Mouse (Mus musculus): ENCODE data around the gene Nubpl. TPM values are rescaled to one million over a fixed set of nuclear protein-coding genes. Genes with fewer than 3 reads are reported as not detected.

Nubpl gene
- total RNA-seq, 1 experiment = 6.6 TPM

DNA sequence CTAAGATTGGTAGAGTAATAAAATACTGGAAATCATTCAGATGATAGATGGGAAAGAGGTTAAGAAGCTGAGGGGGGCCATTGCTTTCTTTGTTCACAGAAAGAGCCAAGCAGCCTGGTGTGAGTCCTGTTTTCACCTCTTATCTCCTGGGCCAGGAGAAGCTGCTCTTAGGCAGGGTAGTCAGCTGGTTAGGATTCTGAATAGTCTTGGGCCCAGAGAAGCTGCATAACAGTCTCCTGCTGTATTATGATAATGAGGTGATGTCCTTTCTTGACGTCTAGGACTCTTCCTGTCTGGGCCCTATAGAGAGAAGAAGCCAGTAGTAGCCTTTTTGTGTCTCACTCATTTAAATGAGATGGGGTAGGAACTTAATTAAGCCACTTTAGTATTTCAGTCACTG is 178.8 kb downstream of the Nubpl start:
- no peak overlapping the region for H3K9ac ChIP-seq (ENCODE audit: insufficient read depth, low read depth, low read length, poor library complexity, severe bottlenecking)
- DNase-seq (ENCODE audit: low read depth, low spot score) = peak; percentile 43
- H3K4me1 ChIP-seq (ENCODE audit: control insufficient read depth in 2 of 2, insufficient read depth in 2 of 2, low read length in 2 of 2, poor library complexity in 1 of 2) = peaks cover 3 to 6% of the 10 kb centered on the region in 2 experiments; a peak in 3 of 4 replicates
- no peaks in the 10 kb centered on the region for H3K9me3 ChIP-seq (ENCODE audit: control insufficient read depth, insufficient read depth, low read depth, low read length)
- H3K36me3 ChIP-seq (ENCODE audit: control insufficient read depth, insufficient read depth, low read length, poor library complexity, severe bottlenecking) = no peaks in the 10 kb centered on the region
- no peak overlapping the region for H3K4me3 ChIP-seq (ENCODE audit: insufficient read depth in 1 of 2, low read depth in 1 of 2, low read length in 2 of 2, poor library complexity in 1 of 2, severe bottlenecking in 1 of 2)
- no peak overlapping the region for H3K27ac ChIP-seq (ENCODE audit: insufficient read depth, low read depth, low read length, poor library complexity, severe bottlenecking)
- no peak for TF ChIP-seq MAFK (IDR thresholded peaks at IDR 0.05; ENCODE audit: insufficient read depth, low read depth, low read length)
- no peak for TF ChIP-seq ZNF384 (IDR thresholded peaks at IDR 0.05; ENCODE audit: low read depth, low read length)
- no peak for TF ChIP-seq HCFC1 (IDR thresholded peaks at IDR 0.05; ENCODE audit: borderline replicate concordance, insufficient read depth, low read length)
- no peak for TF ChIP-seq ZC3H11A (IDR thresholded peaks at IDR 0.05; ENCODE audit: borderline replicate concordance, low read depth, low read length)
- TF ChIP-seq CHD2 (IDR thresholded peaks at IDR 0.05; ENCODE audit: low read depth, low read length) = no peak
- in situ Hi-C loops (cut with MboI; ENCODE audit: low sequenced_read_pairs in 2 of 2, unreplicated experiment in 2 of 2) = no loop called here

DNA sequence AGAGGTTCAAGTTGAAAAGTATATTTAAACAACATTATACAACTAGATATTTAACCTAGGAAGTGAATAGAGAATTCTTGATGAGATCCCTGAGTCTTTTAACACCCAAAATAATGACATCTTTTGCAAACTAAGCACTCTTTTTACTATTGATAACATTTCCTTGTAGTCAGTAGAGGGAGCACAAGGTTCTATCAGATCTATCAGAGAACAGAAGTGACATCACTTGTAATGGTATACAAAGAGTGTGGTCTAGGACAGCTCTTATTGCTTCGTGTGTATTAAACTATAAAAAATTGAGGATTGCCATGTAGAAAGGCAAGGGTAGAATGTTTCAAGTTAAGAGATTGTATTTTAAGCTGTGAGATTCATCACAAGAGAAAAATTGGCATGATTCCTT is 183.7 kb downstream of the Nubpl start:
- no peaks in the 10 kb centered on the region for H3K36me3 ChIP-seq (ENCODE audit: control insufficient read depth, insufficient read depth, low read length, poor library complexity, severe bottlenecking)
- H3K27ac ChIP-seq (ENCODE audit: insufficient read depth, low read depth, low read length, poor library complexity, severe bottlenecking) = no peak overlapping the region
- DNase-seq (ENCODE audit: low read depth, low spot score) = no peak
- no peak overlapping the region for H3K9ac ChIP-seq (ENCODE audit: insufficient read depth, low read depth, low read length, poor library complexity, severe bottlenecking)
- H3K4me1 ChIP-seq (ENCODE audit: control insufficient read depth in 2 of 2, insufficient read depth in 2 of 2, low read length in 2 of 2, poor library complexity in 1 of 2) = peaks cover under 1 to 2% of the 10 kb centered on the region in 2 experiments; a peak in 3 of 4 replicates
- no peak overlapping the region for H3K4me3 ChIP-seq (ENCODE audit: insufficient read depth in 1 of 2, low read depth in 1 of 2, low read length in 2 of 2, poor library complexity in 1 of 2, severe bottlenecking in 1 of 2)
- in situ Hi-C loops (cut with MboI; ENCODE audit: low sequenced_read_pairs in 2 of 2, unreplicated experiment in 2 of 2) = no loop called here
- TF ChIP-seq ZNF384 (IDR thresholded peaks at IDR 0.05; ENCODE audit: low read depth, low read length) = no peak
- no peak for TF ChIP-seq MAFK (IDR thresholded peaks at IDR 0.05; ENCODE audit: insufficient read depth, low read depth, low read length)
- no peak for TF ChIP-seq HCFC1 (IDR thresholded peaks at IDR 0.05; ENCODE audit: borderline replicate concordance, insufficient read depth, low read length)
- TF ChIP-seq CHD2 (IDR thresholded peaks at IDR 0.05; ENCODE audit: low read depth, low read length) = no peak
- TF ChIP-seq ZC3H11A (IDR thresholded peaks at IDR 0.05; ENCODE audit: borderline replicate concordance, low read depth, low read length) = no peak
- no peaks in the 10 kb centered on the region for H3K9me3 ChIP-seq (ENCODE audit: control insufficient read depth, insufficient read depth, low read depth, low read length)

DNA sequence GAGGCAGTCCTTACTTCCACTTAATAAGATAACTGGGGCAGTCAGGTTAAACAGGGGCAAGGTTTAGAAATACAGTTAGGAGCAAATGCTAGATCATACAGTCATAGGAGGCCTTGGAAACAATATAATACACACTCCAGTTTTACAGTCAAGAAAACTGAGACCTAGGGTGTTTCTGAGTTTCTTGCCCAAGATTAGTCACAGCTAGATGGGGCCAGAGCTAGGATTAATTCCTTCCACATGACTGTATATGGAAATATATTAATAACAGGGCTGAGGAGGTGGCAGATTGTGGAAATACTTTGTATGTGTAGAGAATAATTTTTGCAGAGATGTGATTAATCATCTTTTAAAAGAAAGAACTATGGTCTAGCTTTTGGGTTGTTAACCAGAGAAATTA is 186.9 kb downstream of the Nubpl start:
- Histone ChIP-seq H3K4me3 (ENCODE audit: insufficient read depth in 1 of 2, low read depth in 1 of 2, low read length in 2 of 2, poor library complexity in 1 of 2, severe bottlenecking in 1 of 2) (no peak overlapping the region), H3K4me1 (ENCODE audit: control insufficient read depth in 2 of 2, insufficient read depth in 2 of 2, low read length in 2 of 2, poor library complexity in 1 of 2) (no peaks in the 10 kb centered on the region), H3K36me3 (ENCODE audit: control insufficient read depth, insufficient read depth, low read length, poor library complexity, severe bottlenecking) (no peaks in the 10 kb centered on the region), H3K9me3 (ENCODE audit: control insufficient read depth, insufficient read depth, low read depth, low read length) (no peaks in the 10 kb centered on the region), H3K27ac (ENCODE audit: insufficient read depth, low read depth, low read length, poor library complexity, severe bottlenecking) (no peak overlapping the region), H3K9ac (ENCODE audit: insufficient read depth, low read depth, low read length, poor library complexity, severe bottlenecking) (no peak overlapping the region)
- no peak for DNase-seq (ENCODE audit: low read depth, low spot score)
- TF ChIP-seq CHD2 (IDR thresholded peaks at IDR 0.05; ENCODE audit: low read depth, low read length) (no peak), ZC3H11A (IDR thresholded peaks at IDR 0.05; ENCODE audit: borderline replicate concordance, low read depth, low read length) (no peak), MAFK (IDR thresholded peaks at IDR 0.05; ENCODE audit: insufficient read depth, low read depth, low read length) (no peak), ZNF384 (IDR thresholded peaks at IDR 0.05; ENCODE audit: low read depth, low read length) (no peak), HCFC1 (IDR thresholded peaks at IDR 0.05; ENCODE audit: borderline replicate concordance, insufficient read depth, low read length) (no peak)
- in situ Hi-C loops (cut with MboI; ENCODE audit: low sequenced_read_pairs in 2 of 2, unreplicated experiment in 2 of 2) = no loop called here

DNA sequence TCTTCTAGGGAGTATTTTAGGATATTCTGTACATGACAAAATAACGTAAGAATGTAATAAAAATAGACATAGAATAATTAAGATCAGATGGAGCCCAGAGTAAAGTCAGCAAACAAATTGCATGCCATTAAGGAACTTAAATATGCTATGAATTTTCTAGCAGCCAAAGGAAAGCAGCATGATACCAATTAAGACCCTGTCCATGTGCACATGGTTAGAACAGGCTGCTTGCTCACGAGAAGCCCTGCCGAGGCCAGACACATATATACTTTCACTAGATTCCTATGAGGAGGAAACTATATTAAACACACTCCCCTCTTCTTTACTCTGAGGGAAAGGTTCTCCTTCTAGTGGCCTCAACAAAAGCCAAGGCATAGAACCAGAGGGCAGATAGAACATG is 189.3 kb downstream of the Nubpl start:
- Histone ChIP-seq H3K36me3 (ENCODE audit: control insufficient read depth, insufficient read depth, low read length, poor library complexity, severe bottlenecking) (no peaks in the 10 kb centered on the region), H3K4me3 (ENCODE audit: insufficient read depth in 1 of 2, low read depth in 1 of 2, low read length in 2 of 2, poor library complexity in 1 of 2, severe bottlenecking in 1 of 2) (no peak overlapping the region), H3K9ac (ENCODE audit: insufficient read depth, low read depth, low read length, poor library complexity, severe bottlenecking) (no peak overlapping the region), H3K4me1 (ENCODE audit: control insufficient read depth in 2 of 2, insufficient read depth in 2 of 2, low read length in 2 of 2, poor library complexity in 1 of 2) (no peaks in the 10 kb centered on the region), H3K9me3 (ENCODE audit: control insufficient read depth, insufficient read depth, low read depth, low read length) (no peaks in the 10 kb centered on the region), H3K27ac (ENCODE audit: insufficient read depth, low read depth, low read length, poor library complexity, severe bottlenecking) (no peak overlapping the region)
- in situ Hi-C loops (cut with MboI; ENCODE audit: low sequenced_read_pairs in 2 of 2, unreplicated experiment in 2 of 2) = no loop called here
- no peak for DNase-seq (ENCODE audit: low read depth, low spot score)
- TF ChIP-seq ZNF384 (IDR thresholded peaks at IDR 0.05; ENCODE audit: low read depth, low read length) (no peak), MAFK (IDR thresholded peaks at IDR 0.05; ENCODE audit: insufficient read depth, low read depth, low read length) (no peak), HCFC1 (IDR thresholded peaks at IDR 0.05; ENCODE audit: borderline replicate concordance, insufficient read depth, low read length) (no peak)

DNA sequence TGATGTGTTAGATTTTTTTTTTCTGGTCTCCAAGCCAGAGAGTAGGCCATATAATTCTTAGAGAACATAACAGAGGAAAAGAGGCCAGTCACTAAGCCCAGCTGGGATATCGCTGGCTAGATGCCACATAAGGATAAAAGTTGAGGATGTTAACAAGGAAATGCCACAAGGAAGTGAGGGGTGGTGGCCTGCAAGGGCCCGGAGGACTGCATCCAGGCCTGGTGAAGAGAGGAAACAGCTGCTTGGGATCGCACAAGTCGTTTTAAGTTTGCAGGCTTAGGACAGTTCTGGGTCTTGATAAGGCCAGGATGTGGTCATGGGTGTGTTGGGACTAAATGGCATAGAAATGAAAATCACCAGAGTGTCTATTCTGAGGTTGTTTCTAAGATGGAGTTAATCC is 191.0 kb downstream of the Nubpl start:
- in situ Hi-C loops (cut with MboI; ENCODE audit: low sequenced_read_pairs in 2 of 2, unreplicated experiment in 2 of 2) = no loop called here
- no peak overlapping the region for H3K9ac ChIP-seq (ENCODE audit: insufficient read depth, low read depth, low read length, poor library complexity, severe bottlenecking)

More for the DNA sequence above, 191.0 kb downstream of the Nubpl start:
- Histone ChIP-seq H3K9me3 (ENCODE audit: control insufficient read depth, insufficient read depth, low read depth, low read length) (no peaks in the 10 kb centered on the region), H3K36me3 (ENCODE audit: control insufficient read depth, insufficient read depth, low read length, poor library complexity, severe bottlenecking) (no peaks in the 10 kb centered on the region), H3K4me1 (ENCODE audit: control insufficient read depth in 2 of 2, insufficient read depth in 2 of 2, low read length in 2 of 2, poor library complexity in 1 of 2) (no peaks in the 10 kb centered on the region), H3K4me3 (ENCODE audit: insufficient read depth in 1 of 2, low read depth in 1 of 2, low read length in 2 of 2, poor library complexity in 1 of 2, severe bottlenecking in 1 of 2) (no peak overlapping the region), H3K27ac (ENCODE audit: insufficient read depth, low read depth, low read length, poor library complexity, severe bottlenecking) (no peak overlapping the region)
- no peak for DNase-seq (ENCODE audit: low read depth, low spot score)
- TF ChIP-seq HCFC1 (IDR thresholded peaks at IDR 0.05; ENCODE audit: borderline replicate concordance, insufficient read depth, low read length) (no peak), ZNF384 (IDR thresholded peaks at IDR 0.05; ENCODE audit: low read depth, low read length) (no peak), CHD2 (IDR thresholded peaks at IDR 0.05; ENCODE audit: low read depth, low read length) (no peak), MAFK (IDR thresholded peaks at IDR 0.05; ENCODE audit: insufficient read depth, low read depth, low read length) (no peak), ZC3H11A (IDR thresholded peaks at IDR 0.05; ENCODE audit: borderline replicate concordance, low read depth, low read length) (no peak)
